Mouse (Mus musculus): ENCODE measurements around the gene Slc9a3r2.

DNA sequence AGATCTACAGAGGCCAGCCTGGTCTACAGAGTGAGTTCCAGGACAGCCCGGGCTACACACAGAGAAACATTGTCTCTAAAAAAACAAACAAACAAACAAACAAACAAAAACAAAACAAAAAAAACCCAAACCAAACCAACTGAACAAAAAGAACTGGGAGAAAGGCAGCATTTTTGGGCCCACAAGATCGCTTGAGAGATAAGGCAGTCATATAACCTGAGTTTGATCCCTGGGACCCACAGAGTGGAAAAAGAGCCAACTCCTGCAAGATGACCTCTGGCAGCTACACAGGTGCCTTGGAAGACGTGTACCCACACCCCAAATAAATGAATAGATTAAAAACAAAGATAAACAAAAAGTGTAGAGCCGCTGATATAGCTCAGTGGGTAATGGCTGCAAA is 4.8 kb upstream of the Slc9a3r2 start:
- TF ChIP-seq POLR2A (IDR thresholded peaks at IDR 0.05; ENCODE audit: insufficient read length, low read depth) (no peak), TCF12 (IDR thresholded peaks at IDR 0.05; ENCODE audit: insufficient read depth, poor library complexity, severe bottlenecking) (no peak), MYOD1 (IDR thresholded peaks at IDR 0.05; ENCODE audit: control insufficient read depth in 1 of 3, insufficient read length in 2 of 3, low read depth in 2 of 3) (no peak)

All from myocyte (in vitro differentiated cells).